Comparison of ENCODE assay signal across 24 mouse cellular contexts in genomic region chr4:103174001-103174400, GRCm38 (mm10). TPM values are rescaled to one million over a fixed set of nuclear protein-coding genes. Genes with fewer than 3 reads are reported as not detected.
DNase-seq lines count a peak whose midpoint lies in the region; ATAC-seq and TF ChIP-seq lines count a peak whose summit lies in the region.
"Had no signal": no experiment of that assay in that cellular context is flagged by ENCODE, and none has a peak within 500 bp of the region (broad histone marks: within the 10 kb centered on the region; RNA-seq: fewer than 3 reads in every experiment).

No protein-coding gene starts in this region.

- H3K4me2 ChIP-seq in hindbrain, postnatal 0 days (ENCODE audit: low read depth, low read length), result no peak overlapping the region
- no peak overlapping the region for H3K4me2 ChIP-seq in hindbrain, embryonic 13.5 days
- H3K4me2 ChIP-seq: embryonic facial prominence, embryonic 13.5 days; forebrain, embryonic 13.5 days; heart, embryonic 15.5 days; hindbrain, embryonic 15.5 days; intestine, embryonic 15.5 days; limb, embryonic 13.5 days; liver, embryonic 12.5 days had no signal

- no peaks in the 10 kb centered on the region for H3K9me3 ChIP-seq in hindbrain, postnatal 0 days (ENCODE audit: low read length)
- no peaks in the 10 kb centered on the region for H3K9me3 ChIP-seq in hindbrain, embryonic 13.5 days
- H3K9me3 ChIP-seq: embryonic facial prominence, embryonic 13.5 days; forebrain, embryonic 13.5 days; heart, embryonic 15.5 days; hindbrain, embryonic 15.5 days; intestine, embryonic 15.5 days; limb, embryonic 13.5 days; liver, embryonic 12.5 days; midbrain, embryonic 10.5 days had no signal

- no peak overlapping the region for H3K9ac ChIP-seq in hindbrain, postnatal 0 days (replicated peaks; ENCODE audit: low read length)
- H3K9ac ChIP-seq in hindbrain, embryonic 13.5 days, result no peak overlapping the region
- H3K9ac ChIP-seq: embryonic facial prominence, embryonic 13.5 days; forebrain, embryonic 13.5 days; heart, embryonic 15.5 days; hindbrain, embryonic 15.5 days; intestine, embryonic 15.5 days; limb, embryonic 13.5 days; liver, embryonic 12.5 days had no signal

- WGBS in hindbrain, postnatal 0 days, result 74% methylated on average over 7 of the region's 7 CpGs
- 84% methylated on average over 7 of the region's 7 CpGs for WGBS in hindbrain, embryonic 13.5 days

- H3K4me1 ChIP-seq in hindbrain, postnatal 0 days (ENCODE audit: insufficient read depth, low read length), result no peaks in the 10 kb centered on the region
- peaks cover 5% of the 10 kb centered on the region; the same call in 1 of the 2 replicates for H3K4me1 ChIP-seq in hindbrain, embryonic 13.5 days (replicated peaks)
- H3K4me1 ChIP-seq: liver, embryonic 12.5 days; midbrain, embryonic 10.5 days had no signal

- no peak overlapping the region for H3K27ac ChIP-seq in hindbrain, postnatal 0 days
- H3K27ac ChIP-seq in hindbrain, embryonic 13.5 days, result no peak overlapping the region
- H3K27ac ChIP-seq: embryonic facial prominence, embryonic 13.5 days; forebrain, embryonic 13.5 days; heart, embryonic 15.5 days; hindbrain, embryonic 15.5 days; intestine, embryonic 15.5 days; limb, embryonic 13.5 days; liver, embryonic 12.5 days; midbrain, embryonic 10.5 days had no signal

- no peak overlapping the region for H3K4me3 ChIP-seq in hindbrain, postnatal 0 days (ENCODE audit: low read length)
- no peak overlapping the region for H3K4me3 ChIP-seq in hindbrain, embryonic 13.5 days
- H3K4me3 ChIP-seq: embryonic facial prominence, embryonic 13.5 days; forebrain, embryonic 13.5 days; heart, embryonic 15.5 days; hindbrain, embryonic 15.5 days; intestine, embryonic 15.5 days; layer of hippocampus, adult 2 months; limb, embryonic 13.5 days; liver, embryonic 12.5 days; midbrain, embryonic 10.5 days had no signal

- peak; percentile 47; the same call in 1 of the 2 replicates for ATAC-seq in hindbrain, postnatal 0 days
- ATAC-seq in hindbrain, embryonic 13.5 days (ENCODE audit: low FRiP score), result no peak
- ATAC-seq: forebrain, embryonic 13.5 days; intestine, embryonic 15.5 days; liver, embryonic 12.5 days; Patski had no signal

- no peaks in the 10 kb centered on the region for H3K27me3 ChIP-seq in hindbrain, postnatal 0 days (ENCODE audit: insufficient read depth, low read length)
- no peaks in the 10 kb centered on the region for H3K27me3 ChIP-seq in hindbrain, embryonic 13.5 days
- H3K27me3 ChIP-seq: embryonic facial prominence, embryonic 13.5 days; forebrain, embryonic 13.5 days; heart, embryonic 15.5 days; hindbrain, embryonic 15.5 days; intestine, embryonic 15.5 days; limb, embryonic 13.5 days; liver, embryonic 12.5 days; Patski had no signal

- peak; percentile 19 to 45 for DNase-seq in cerebellum, postnatal 25 days
- DNase-seq in cerebellum, postnatal 4 days (ENCODE audit: low spot score in 2 of 2), result no peak
- DNase-seq in hindbrain, postnatal 0 days (ENCODE audit: low spot score), result peak; percentile 13
- peak; percentile 31 for DNase-seq in thymus, postnatal 25 days
- DNase-seq in thymus, postnatal 14 days, result no peak
- DNase-seq in urinary bladder, postnatal 4 days (ENCODE audit: low spot score in 2 of 2), result no peak
- DNase-seq: adrenal gland, postnatal 36 days; heart, postnatal 4 days; kidney, adult 8-10 months; kidney, postnatal 14 days; layer of hippocampus, postnatal 36 days; lung, adult 18-20 months; lung, postnatal 10 days had no signal

- H3K36me3 ChIP-seq in hindbrain, postnatal 0 days (ENCODE audit: insufficient read depth, low read length), result peaks cover 16% of the 10 kb centered on the region; the same call in 1 of the 2 replicates
- peaks cover 37% of the 10 kb centered on the region for H3K36me3 ChIP-seq in hindbrain, embryonic 13.5 days

- no peak for TF ChIP-seq CTCF in hindbrain, postnatal 0 days (IDR thresholded peaks at IDR 0.05; ENCODE audit: low read depth)

RNA-seq across cellular contexts. Expression of gene Slc35d1, which starts 41.0 kb away (rescaled TPM):
- total RNA-seq in hindbrain, postnatal 0 days (2014; rRNA removed), result 4.0 and 4.9 TPM in 2 replicates
- 5.1 and 6.1 TPM in 2 replicates for polyA plus RNA-seq in hindbrain, postnatal 0 days (2015; fragmentation: Nextera tagmentation; extraction: Ambion mirVana)
- polyA plus RNA-seq in hindbrain, embryonic 13.5 days (2015; fragmentation: Nextera tagmentation; extraction: Ambion mirVana), result 5.4 and 6.6 TPM in 2 replicates

RNA-seq across cellular contexts. Expression of gene Wdr78, which starts 59.6 kb away (rescaled TPM):
- total RNA-seq in hindbrain, postnatal 0 days (2014; rRNA removed), result 4.2 TPM in 2 replicates
- 2.8 and 3.0 TPM in 2 replicates for polyA plus RNA-seq in hindbrain, postnatal 0 days (2015; fragmentation: Nextera tagmentation; extraction: Ambion mirVana)
- 5.6 and 6.1 TPM in 2 replicates for polyA plus RNA-seq in hindbrain, embryonic 13.5 days (2015; fragmentation: Nextera tagmentation; extraction: Ambion mirVana)

RNA-seq across cellular contexts. Expression of gene Mier1, which starts 59.8 kb away (rescaled TPM):
- total RNA-seq in hindbrain, postnatal 0 days (2014; rRNA removed), result 26.1 and 27.8 TPM in 2 replicates
- polyA plus RNA-seq in hindbrain, postnatal 0 days (2015; fragmentation: Nextera tagmentation; extraction: Ambion mirVana), result 37.4 and 39.2 TPM in 2 replicates
- 36.6 and 37.1 TPM in 2 replicates for polyA plus RNA-seq in hindbrain, embryonic 13.5 days (2015; fragmentation: Nextera tagmentation; extraction: Ambion mirVana)

Comparison
In these comparisons a context has a peak if more than half of its experiments do, and no peak if none do; other contexts are left out.
1. DNase-seq: peak in cerebellum, postnatal 25 days (2 of 2), hindbrain, postnatal 0 days (single experiment) and thymus, postnatal 25 days (single experiment); none in cerebellum, postnatal 4 days (0 of 2), thymus, postnatal 14 days (single experiment) and urinary bladder, postnatal 4 days (0 of 2).